Mouse (Mus musculus): Measurements from ENCODE around the gene Olfr1211. TPM values are rescaled to one million over a fixed set of nuclear protein-coding genes. Genes with fewer than 3 reads are reported as not detected.

Gene Olfr1211
- polyA plus RNA-seq (2014; fragmentation: Nextera tagmentation; extraction: Ambion mirVana), result not detected in 2 replicates

DNA sequence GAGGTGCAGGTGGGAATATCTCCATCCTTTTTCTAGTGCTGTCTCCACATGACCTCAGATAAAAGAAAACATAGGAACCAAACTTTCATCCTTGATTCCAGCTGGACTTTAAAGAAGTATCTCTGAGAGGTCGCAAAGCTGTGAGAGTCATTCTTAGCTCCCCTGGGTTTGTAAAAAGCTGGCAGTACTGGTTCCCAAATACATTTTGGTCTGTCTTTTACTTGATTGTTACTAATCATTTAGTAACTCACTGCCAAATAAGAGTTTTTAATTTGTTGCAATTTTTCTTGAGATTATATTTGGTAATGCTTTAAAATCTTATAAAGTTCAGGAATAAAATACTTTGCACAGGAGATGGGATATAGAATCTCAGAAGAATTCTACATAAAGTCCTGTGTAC is at the start of gene Olfr1211:
TSS of gene Olfr1211 (minus strand) at position 101 of the 400 bp plus-strand sequence.
- H3K4me1 ChIP-seq (ENCODE audit: control insufficient read depth, insufficient read depth, low read length), result no peaks in the 10 kb centered on the region
- no peak within 1 kb of the TSS for H3K27ac ChIP-seq (ENCODE audit: low read depth, low read length)
- no peak within 1 kb of the TSS for H3K4me2 ChIP-seq
- H3K4me3 ChIP-seq (ENCODE audit: low read depth, low read length), result no peak within 1 kb of the TSS
- no peak within 1 kb of the TSS for H3K9ac ChIP-seq (ENCODE audit: low read depth, low read length)
- no peaks in the 10 kb centered on the region for H3K9me3 ChIP-seq (replicated peaks; ENCODE audit: control insufficient read depth, low read length)
- WGBS (ENCODE audit: insufficient replicate concordance), result 83% methylated on average over 1 of the region's 1 CpGs
- ATAC-seq (replicated peaks; ENCODE audit: insufficient number of reproducible peaks, low FRiP score, low TSS enrichment), result no peak
- H3K27me3 ChIP-seq (ENCODE audit: control insufficient read depth, insufficient read depth, low read length), result no peaks in the 10 kb centered on the region
- no peaks in the 10 kb centered on the region for H3K36me3 ChIP-seq (ENCODE audit: control insufficient read depth, insufficient read depth, low read length)

DNA sequence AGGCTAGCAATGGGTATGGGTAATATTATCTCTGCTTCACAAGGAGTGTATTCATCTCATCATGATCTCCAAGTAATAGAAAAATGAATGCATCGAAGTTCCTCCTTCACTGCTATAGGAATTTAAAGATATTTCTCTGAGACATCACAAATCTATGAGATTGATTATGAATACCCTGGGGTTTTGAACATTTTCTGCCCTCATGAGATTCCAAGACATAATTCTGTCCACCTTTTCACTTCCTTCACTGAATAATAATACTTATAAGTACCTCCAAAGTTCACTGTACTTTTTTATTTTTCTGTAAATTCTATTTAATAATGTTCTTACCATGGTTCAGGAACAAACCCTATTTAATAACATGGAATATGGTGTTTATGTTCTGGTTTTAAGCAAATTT is 42.3 kb upstream of the Olfr1211 start, which contains the start of gene Gm13762:
TSS of gene Gm13762 (minus strand) at position 101 of the 400 bp plus-strand sequence.
- H3K9ac ChIP-seq (ENCODE audit: low read depth, low read length), result no peak within 1 kb of the TSS
- WGBS (ENCODE audit: insufficient replicate concordance), result 78% methylated on average over 1 of the region's 1 CpGs

DNA sequence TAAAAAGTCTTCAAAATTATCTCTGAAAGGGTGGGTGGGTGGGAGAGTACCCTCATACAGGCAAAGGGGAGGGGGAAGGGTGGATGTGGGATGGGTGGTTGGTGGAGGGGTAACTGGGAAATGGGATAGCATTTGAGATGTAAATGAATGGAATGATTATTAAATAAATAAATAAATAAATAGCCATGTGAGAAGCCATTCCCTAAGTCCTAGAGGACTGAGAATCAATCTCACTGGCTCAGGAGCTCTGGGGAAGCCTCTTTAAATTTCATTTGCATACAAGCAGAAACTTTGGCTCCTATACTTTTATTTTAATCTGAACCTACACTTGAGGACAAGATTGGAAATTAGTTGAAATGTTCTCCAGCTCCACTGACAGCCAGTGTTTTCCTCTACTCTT is 15.8 kb upstream of the Olfr1211 start, which contains the start of gene Olfr1212:
TSS of gene Olfr1212 (plus strand) at position 301 of the 400 bp plus-strand sequence.
- no peak for ATAC-seq (replicated peaks; ENCODE audit: insufficient number of reproducible peaks, low FRiP score, low TSS enrichment)
- H3K27me3 ChIP-seq (ENCODE audit: control insufficient read depth, insufficient read depth, low read length), result no peaks in the 10 kb centered on the region
- H3K27ac ChIP-seq (ENCODE audit: low read depth, low read length), result no peak within 1 kb of the TSS
- no peak within 1 kb of the TSS for H3K4me2 ChIP-seq
- no peak within 1 kb of the TSS for H3K9ac ChIP-seq (ENCODE audit: low read depth, low read length)
- H3K36me3 ChIP-seq (ENCODE audit: control insufficient read depth, insufficient read depth, low read length), result no peaks in the 10 kb centered on the region
- H3K9me3 ChIP-seq (replicated peaks; ENCODE audit: control insufficient read depth, low read length), result no peaks in the 10 kb centered on the region; the same call in 1 of the 2 replicates
- no peak within 1 kb of the TSS for H3K4me3 ChIP-seq (ENCODE audit: low read depth, low read length)
- no peaks in the 10 kb centered on the region for H3K4me1 ChIP-seq (ENCODE audit: control insufficient read depth, insufficient read depth, low read length)

More for the DNA sequence above, 42.3 kb upstream of the Olfr1211 start, which contains the start of gene Gm13762:
- no peaks in the 10 kb centered on the region for H3K36me3 ChIP-seq (ENCODE audit: control insufficient read depth, insufficient read depth, low read length)
- H3K9me3 ChIP-seq (replicated peaks; ENCODE audit: control insufficient read depth, low read length), result no peaks in the 10 kb centered on the region
- no peak for ATAC-seq (replicated peaks; ENCODE audit: insufficient number of reproducible peaks, low FRiP score, low TSS enrichment)
- H3K27me3 ChIP-seq (ENCODE audit: control insufficient read depth, insufficient read depth, low read length), result no peaks in the 10 kb centered on the region
- no peaks in the 10 kb centered on the region for H3K4me1 ChIP-seq (ENCODE audit: control insufficient read depth, insufficient read depth, low read length)
- no peak within 1 kb of the TSS for H3K27ac ChIP-seq (ENCODE audit: low read depth, low read length)
- H3K4me2 ChIP-seq, result no peak within 1 kb of the TSS
- H3K4me3 ChIP-seq (ENCODE audit: low read depth, low read length), result no peak within 1 kb of the TSS

GRCm38 (mm10) chr2:88915057-88915456 is 22.9 kb downstream of the Olfr1211 start, which contains the start of gene Olfr1209:
Gene Olfr1209 (minus strand): TSS chr2:88915157.
- Histone ChIP-seq H3K4me1 (ENCODE audit: control insufficient read depth, insufficient read depth, low read length) (no peaks in the 10 kb centered on the region), H3K27me3 (ENCODE audit: control insufficient read depth, insufficient read depth, low read length) (no peaks in the 10 kb centered on the region), H3K27ac (ENCODE audit: low read depth, low read length) (no peak within 1 kb of the TSS), H3K4me2 (no peak within 1 kb of the TSS), H3K4me3 (ENCODE audit: low read depth, low read length) (no peak within 1 kb of the TSS), H3K9me3 (replicated peaks; ENCODE audit: control insufficient read depth, low read length) (no peaks in the 10 kb centered on the region), H3K9ac (ENCODE audit: low read depth, low read length) (no peak within 1 kb of the TSS), H3K36me3 (ENCODE audit: control insufficient read depth, insufficient read depth, low read length) (no peaks in the 10 kb centered on the region)
- ATAC-seq (replicated peaks; ENCODE audit: insufficient number of reproducible peaks, low FRiP score, low TSS enrichment), result no peak
- WGBS (ENCODE audit: insufficient replicate concordance), result 84% methylated on average over 3 of the region's 3 CpGs

- Histone ChIP-seq H3K9me3 (replicated peaks; ENCODE audit: control insufficient read depth, low read length) (no peaks in the 10 kb centered on the region), H3K27me3 (ENCODE audit: control insufficient read depth, insufficient read depth, low read length) (no peaks in the 10 kb centered on the region), H3K27ac (ENCODE audit: low read depth, low read length) (no peak within 1 kb of the TSS), H3K4me2 (no peak within 1 kb of the TSS), H3K36me3 (ENCODE audit: control insufficient read depth, insufficient read depth, low read length) (no peaks in the 10 kb centered on the region), H3K9ac (ENCODE audit: low read depth, low read length) (no peak within 1 kb of the TSS), H3K4me3 (ENCODE audit: low read depth, low read length) (no peak within 1 kb of the TSS), H3K4me1 (ENCODE audit: control insufficient read depth, insufficient read depth, low read length) (no peaks in the 10 kb centered on the region)
- no peak for ATAC-seq (replicated peaks; ENCODE audit: insufficient number of reproducible peaks, low FRiP score, low TSS enrichment)
Observed at GRCm38 (mm10) chr2:88902211-88902610, 35.7 kb downstream of the Olfr1211 start, which contains the start of gene Olfr1208. Gene Olfr1208 (minus strand): TSS chr2:88902311.

Other genes with a start within 250 kb of the Olfr1211 start
- gene Olfr1195, start 248.9 kb downstream of the Olfr1211 start, polyA plus RNA-seq (2014; fragmentation: Nextera tagmentation; extraction: Ambion mirVana), result not detected in 2 replicates
- not detected in 2 replicates for gene Olfr1196, start 233.5 kb downstream of the Olfr1211 start, polyA plus RNA-seq (2014; fragmentation: Nextera tagmentation; extraction: Ambion mirVana)
- gene Olfr1197, start 205.7 kb downstream of the Olfr1211 start, polyA plus RNA-seq (2014; fragmentation: Nextera tagmentation; extraction: Ambion mirVana), result not detected in 2 replicates
- gene Olfr1198, start 186.7 kb downstream of the Olfr1211 start, polyA plus RNA-seq (2014; fragmentation: Nextera tagmentation; extraction: Ambion mirVana), result not detected in 2 replicates
- gene Olfr1199, start 177.6 kb downstream of the Olfr1211 start, polyA plus RNA-seq (2014; fragmentation: Nextera tagmentation; extraction: Ambion mirVana), result not detected in 2 replicates
- gene Olfr1200, start 167.6 kb downstream of the Olfr1211 start, polyA plus RNA-seq (2014; fragmentation: Nextera tagmentation; extraction: Ambion mirVana), result not detected in 2 replicates
- gene Olfr1201, start 145.1 kb downstream of the Olfr1211 start, polyA plus RNA-seq (2014; fragmentation: Nextera tagmentation; extraction: Ambion mirVana), result not detected in 2 replicates
- gene Olfr1202, start 123.6 kb downstream of the Olfr1211 start, polyA plus RNA-seq (2014; fragmentation: Nextera tagmentation; extraction: Ambion mirVana), result not detected in 2 replicates
- not detected in 2 replicates for gene Olfr1205, start 108.4 kb downstream of the Olfr1211 start, polyA plus RNA-seq (2014; fragmentation: Nextera tagmentation; extraction: Ambion mirVana)
- gene Olfr1204, start 88.8 kb downstream of the Olfr1211 start, polyA plus RNA-seq (2014; fragmentation: Nextera tagmentation; extraction: Ambion mirVana), result not detected in 2 replicates
- not detected in 2 replicates for gene Olfr1206, start 74.9 kb downstream of the Olfr1211 start, polyA plus RNA-seq (2014; fragmentation: Nextera tagmentation; extraction: Ambion mirVana)
- gene Olfr1208, start 35.8 kb downstream of the Olfr1211 start, polyA plus RNA-seq (2014; fragmentation: Nextera tagmentation; extraction: Ambion mirVana), result not detected in 2 replicates
- not detected in 2 replicates for gene Olfr1209, start 23.0 kb downstream of the Olfr1211 start, polyA plus RNA-seq (2014; fragmentation: Nextera tagmentation; extraction: Ambion mirVana)
- not detected in 2 replicates for gene Olfr1212, start 15.9 kb upstream of the Olfr1211 start, polyA plus RNA-seq (2014; fragmentation: Nextera tagmentation; extraction: Ambion mirVana)
- not detected in 2 replicates for gene Gm13762, start 42.2 kb upstream of the Olfr1211 start, polyA plus RNA-seq (2014; fragmentation: Nextera tagmentation; extraction: Ambion mirVana)
- not detected in 2 replicates for gene Olfr1214, start 54.5 kb upstream of the Olfr1211 start, polyA plus RNA-seq (2014; fragmentation: Nextera tagmentation; extraction: Ambion mirVana)
- not detected in 2 replicates for gene Olfr1215, start 68.9 kb upstream of the Olfr1211 start, polyA plus RNA-seq (2014; fragmentation: Nextera tagmentation; extraction: Ambion mirVana)
- not detected in 2 replicates for gene Olfr1216, start 80.2 kb upstream of the Olfr1211 start, polyA plus RNA-seq (2014; fragmentation: Nextera tagmentation; extraction: Ambion mirVana)
- not detected in 2 replicates for gene Olfr1217, start 94.0 kb upstream of the Olfr1211 start, polyA plus RNA-seq (2014; fragmentation: Nextera tagmentation; extraction: Ambion mirVana)
- gene Olfr1218, start 123.1 kb upstream of the Olfr1211 start, polyA plus RNA-seq (2014; fragmentation: Nextera tagmentation; extraction: Ambion mirVana), result not detected in 2 replicates
- not detected in 2 replicates for gene Olfr1219, start 145.4 kb upstream of the Olfr1211 start, polyA plus RNA-seq (2014; fragmentation: Nextera tagmentation; extraction: Ambion mirVana)
- gene Olfr1220, start 168.7 kb upstream of the Olfr1211 start, polyA plus RNA-seq (2014; fragmentation: Nextera tagmentation; extraction: Ambion mirVana), result not detected in 2 replicates
- gene Olfr1221, start 179.2 kb upstream of the Olfr1211 start, polyA plus RNA-seq (2014; fragmentation: Nextera tagmentation; extraction: Ambion mirVana), result not detected in 2 replicates
- not detected in 2 replicates for gene Olfr1222, start 194.9 kb upstream of the Olfr1211 start, polyA plus RNA-seq (2014; fragmentation: Nextera tagmentation; extraction: Ambion mirVana)
- gene Olfr1223, start 213.4 kb upstream of the Olfr1211 start, polyA plus RNA-seq (2014; fragmentation: Nextera tagmentation; extraction: Ambion mirVana), result not detected in 2 replicates
- not detected in 2 replicates for gene Olfr1224-ps1, start 226.0 kb upstream of the Olfr1211 start, polyA plus RNA-seq (2014; fragmentation: Nextera tagmentation; extraction: Ambion mirVana)
- not detected in 2 replicates for gene Olfr1225, start 236.6 kb upstream of the Olfr1211 start, polyA plus RNA-seq (2014; fragmentation: Nextera tagmentation; extraction: Ambion mirVana)